Mouse (Mus musculus) embryonic facial prominence, embryonic 10.5 days (tissue): Measurements from ENCODE around the gene Cd248. TPM values are rescaled to one million over a fixed set of nuclear protein-coding genes. Genes with fewer than 3 reads are reported as not detected.

ENCODE experiments used
- DNase-seq: peaks from one replicate; pipeline ENCODE4 v3.0.0-alpha.2; 2017; ENCODE audit warnings: low spot score
- H3K27ac ChIP-seq: fragments of 300-500 bp; sonication (generic); replicated peaks from 2 replicates; pipeline ENCODE4 v1.5.1; 2016; ENCODE audit warnings: mild to moderate bottlenecking
- H3K27me3 ChIP-seq: fragments of 300-500 bp; sonication (generic); replicated peaks from 2 replicates; pipeline ENCODE4 v1.6.1; 2016; ENCODE audit warnings: low read depth, mild to moderate bottlenecking; ENCODE audit not compliant: poor library complexity, severe bottlenecking
- H3K36me3 ChIP-seq: fragments of 300-500 bp; sonication (generic); replicated peaks from 2 replicates; pipeline ENCODE4 v1.6.1; 2016; ENCODE audit warnings: mild to moderate bottlenecking, moderate library complexity
- H3K4me1 ChIP-seq: fragments of 300-500 bp; sonication (generic); 2 replicates; pipeline ENCODE4 v1.6.1; 2016
- H3K4me3 ChIP-seq: fragments of 300-500 bp; sonication (generic); 2 replicates; pipeline ENCODE4 v1.5.1; 2016; ENCODE audit warnings: mild to moderate bottlenecking, moderate library complexity
- H3K9me3 ChIP-seq: fragments of 300-500 bp; sonication (generic); 2 replicates; pipeline ENCODE4 v1.6.1; 2016; ENCODE audit warnings: mild to moderate bottlenecking
- WGBS: fragments of 180-500 bp; shearing (Covaris S2); methylation state at CpG from one replicate; pipeline ENCODE4 v1.1.7; 2016; 5-methylcytosine and 5-hydroxymethylcytosine counted together
- polyA plus RNA-seq: library from polyadenylated mRNA; unstranded; fragments of >200 nt; fragmentation: Nextera tagmentation; extraction: Ambion mirVana; gene quantifications from 2 replicates; pipeline ENCODE4 v1.2.1, GENCODE M21; 2016

The Cd248 gene
- polyA plus RNA-seq, 1 experiment from 2014 or later: 37.0 TPM

GRCm38 (mm10) chr19:5056251-5056650 is 11.6 kb upstream of the Cd248 start:
- H3K27me3 ChIP-seq: peaks cover 41% of the 10 kb centered on the region
- H3K4me1 ChIP-seq: peaks cover 65% of the 10 kb centered on the region
- peak overlapping the region; percentile 77 for H3K27ac ChIP-seq

GRCm38 (mm10) chr19:5057876-5058775 is 9.8 kb upstream of the Cd248 start:
- WGBS: 26% methylated on average over 16 of the region's 16 CpGs
- H3K27ac ChIP-seq: peak overlapping the region; percentile 82
- no peaks in the 10 kb centered on the region for H3K9me3 ChIP-seq
- peak; percentile 10 for DNase-seq
- H3K27me3 ChIP-seq: peaks cover 22% of the 10 kb centered on the region
- 0 out of 2 replicates have a peak, but pooled peaks cover 4% of the 10 kb centered on the region for H3K36me3 ChIP-seq
- H3K4me1 ChIP-seq: peaks cover 68% of the 10 kb centered on the region
- H3K4me3 ChIP-seq: peak overlapping the region; percentile 29; the same call in 1 of the 2 replicates

More at GRCm38 (mm10) chr19:5056251-5056650, 11.6 kb upstream of the Cd248 start:
- no peaks in the 10 kb centered on the region for H3K9me3 ChIP-seq
- H3K4me3 ChIP-seq: 0 out of 2 replicates have a peak overlapping the region, but pooled peaks have one; percentile 19
- 0 out of 2 replicates have a peak, but pooled peaks cover 4% of the 10 kb centered on the region for H3K36me3 ChIP-seq
- 11% methylated on average over 6 of the region's 6 CpGs for WGBS
- peak; percentile 81 for DNase-seq

GRCm38 (mm10) chr19:5058801-5059771 is 8.8 kb upstream of the Cd248 start:
- Histone ChIP-seq H3K27me3 (peaks cover 13% of the 10 kb centered on the region), H3K27ac (peak overlapping the region; percentile 82), H3K36me3 (no peaks in the 10 kb centered on the region), H3K4me1 (peaks cover 68% of the 10 kb centered on the region), H3K9me3 (no peaks in the 10 kb centered on the region), H3K4me3 (peak overlapping the region; percentile 29)
- peak; percentile 68 for DNase-seq
- WGBS: 10% methylated on average over 10 of the region's 10 CpGs

GRCm38 (mm10) chr19:5060365-5061330 is 7.2 kb upstream of the Cd248 start:
- H3K36me3 ChIP-seq: no peaks in the 10 kb centered on the region
- DNase-seq: peak; percentile 39
- H3K4me1 ChIP-seq: peaks cover 81% of the 10 kb centered on the region

GRCm38 (mm10) chr19:5062041-5062440 is 5.8 kb upstream of the Cd248 start:
- 86% methylated on average over 5 of the region's 5 CpGs for WGBS
- Histone ChIP-seq H3K4me1 (peaks cover 74% of the 10 kb centered on the region), H3K9me3 (no peaks in the 10 kb centered on the region), H3K27ac (peak overlapping the region; percentile 76), H3K4me3 (no peak overlapping the region), H3K36me3 (no peaks in the 10 kb centered on the region), H3K27me3 (peaks cover 6% of the 10 kb centered on the region)
- DNase-seq: peak; percentile 6

More at GRCm38 (mm10) chr19:5060365-5061330, 7.2 kb upstream of the Cd248 start:
- H3K27me3 ChIP-seq: no peaks in the 10 kb centered on the region
- H3K9me3 ChIP-seq: no peaks in the 10 kb centered on the region
- whole genome bisulfite sequencing: 38% methylated on average over 5 of the region's 5 CpGs
- H3K27ac ChIP-seq: peak overlapping the region; percentile 82
- 0 out of 2 replicates have a peak overlapping the region, but pooled peaks have one; percentile 13 for H3K4me3 ChIP-seq

GRCm38 (mm10) chr19:5062446-5062845 is 5.4 kb upstream of the Cd248 start:
- no peaks in the 10 kb centered on the region for H3K36me3 ChIP-seq
- no peak for DNase-seq
- H3K27ac ChIP-seq: peak overlapping the region; percentile 76
- no peaks in the 10 kb centered on the region for H3K9me3 ChIP-seq
- H3K27me3 ChIP-seq: peaks cover 10% of the 10 kb centered on the region
- H3K4me3 ChIP-seq: no peak overlapping the region; the same call in 1 of the 2 replicates
- WGBS: 35% methylated on average over 6 of the region's 6 CpGs
- peaks cover 76% of the 10 kb centered on the region for H3K4me1 ChIP-seq

- DNase-seq: no peak
- H3K9me3 ChIP-seq: no peaks in the 10 kb centered on the region
- no peaks in the 10 kb centered on the region for H3K36me3 ChIP-seq
- H3K27me3 ChIP-seq: peaks cover 37% of the 10 kb centered on the region
- WGBS: 70% methylated on average over 7 of the region's 7 CpGs
- H3K4me1 ChIP-seq: peaks cover 76% of the 10 kb centered on the region
- peak overlapping the region; percentile 14 for H3K27ac ChIP-seq
- H3K4me3 ChIP-seq: no peak overlapping the region
These were observed 2.8 kb upstream of the Cd248 start for GRCm38 (mm10) chr19:5065104-5065503.

GRCm38 (mm10) chr19:5067040-5067799 is 658 bp upstream of the Cd248 start:
- Histone ChIP-seq H3K36me3 (no peaks in the 10 kb centered on the region), H3K27me3 (peaks cover 51% of the 10 kb centered on the region), H3K27ac (peak overlapping the region; percentile 93), H3K9me3 (no peaks in the 10 kb centered on the region), H3K4me3 (peak overlapping the region; percentile 69), H3K4me1 (peaks cover 78% of the 10 kb centered on the region)
- peak; percentile 60 for DNase-seq
- WGBS: 6% methylated on average over 15 of the region's 15 CpGs

- no peak for DNase-seq
- H3K4me3 ChIP-seq: peak overlapping the region; percentile 69
- no peaks in the 10 kb centered on the region for H3K9me3 ChIP-seq
- H3K4me1 ChIP-seq: peaks cover 80% of the 10 kb centered on the region
- 43% methylated on average over 21 of the region's 21 CpGs for WGBS
- peak overlapping the region; percentile 93 for H3K27ac ChIP-seq
- no peaks in the 10 kb centered on the region for H3K36me3 ChIP-seq
- peaks cover 51% of the 10 kb centered on the region for H3K27me3 ChIP-seq
These were observed 824 bp downstream of the Cd248 start for GRCm38 (mm10) chr19:5068570-5069234.

GRCm38 (mm10) chr19:5069486-5069885 is 1.6 kb downstream of the Cd248 start:
- Histone ChIP-seq H3K9me3 (no peaks in the 10 kb centered on the region), H3K36me3 (no peaks in the 10 kb centered on the region), H3K4me3 (peak overlapping the region; percentile 69), H3K4me1 (peaks cover 78% of the 10 kb centered on the region), H3K27me3 (peaks cover 54% of the 10 kb centered on the region), H3K27ac (peak overlapping the region; percentile 93)
- WGBS: 89% methylated on average over 5 of the region's 5 CpGs
- no peak for DNase-seq
